Mouse (Mus musculus) heart, postnatal 25 days (tissue): ENCODE data around the gene Cep152. TPM values are rescaled to one million over a fixed set of nuclear protein-coding genes. Genes with fewer than 3 reads are reported as not detected.

Experiments
- DNase-seq: peaks from one replicate; pipeline ENCODE4 v3.0.0; 2022; ENCODE audit warnings: low spot score
- intact Hi-C: fragments of 180-260 bp; cut with DNase I; formaldehyde crosslinking; loops from one replicate; pipeline ENCODE4 v1.15.1; 2025
- total RNA-seq, 2 experiments: library from RNA; stranded (reverse); gene quantifications; 2 replicates each; pipeline ENCODE4 v1.2.3; 2021

The Cep152 gene
- total RNA-seq, 2 experiments from 2014 or later = 1.4 to 1.8 TPM

- intact Hi-C loops = no loop called here
- no peak for DNase-seq
Observed at GRCm38 (mm10) chr2:125637331-125637730, 12.4 kb upstream of the Cep152 start.

DNA sequence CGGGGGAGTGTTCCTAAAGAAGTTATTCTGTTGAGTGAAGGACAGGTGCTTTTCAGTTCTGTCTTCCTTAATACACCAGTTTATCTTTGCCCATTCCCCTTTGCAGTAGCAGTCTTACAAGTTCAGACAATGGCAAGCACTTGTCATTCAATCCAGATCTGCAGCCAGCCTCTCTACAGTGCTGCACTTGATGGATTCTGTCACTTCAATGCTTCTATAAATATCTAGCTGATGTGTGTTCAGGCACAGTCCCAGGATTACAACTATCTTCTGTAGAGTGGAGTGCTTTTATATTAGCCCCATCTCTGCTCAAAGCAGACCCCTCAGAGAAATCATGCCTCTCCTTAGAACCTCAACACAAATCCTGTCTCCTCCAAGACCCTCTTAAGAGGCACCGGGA is 5.1 kb upstream of the Cep152 start:
- no peak for DNase-seq
- intact Hi-C loops = no loop called here

- intact Hi-C loops = no loop called here
Observed at GRCm38 (mm10) chr2:125628487-125628886, 3.6 kb upstream of the Cep152 start.

GRCm38 (mm10) chr2:125626536-125626935 is 1.6 kb upstream of the Cep152 start:
- intact Hi-C loops = no loop called here
- DNase-seq = no peak

More at GRCm38 (mm10) chr2:125628487-125628886, 3.6 kb upstream of the Cep152 start:
- DNase-seq = no peak

GRCm38 (mm10) chr2:125624127-125624685 is 707 bp downstream of the Cep152 start:
- no peak for DNase-seq
- intact Hi-C loops = no loop called here

DNA sequence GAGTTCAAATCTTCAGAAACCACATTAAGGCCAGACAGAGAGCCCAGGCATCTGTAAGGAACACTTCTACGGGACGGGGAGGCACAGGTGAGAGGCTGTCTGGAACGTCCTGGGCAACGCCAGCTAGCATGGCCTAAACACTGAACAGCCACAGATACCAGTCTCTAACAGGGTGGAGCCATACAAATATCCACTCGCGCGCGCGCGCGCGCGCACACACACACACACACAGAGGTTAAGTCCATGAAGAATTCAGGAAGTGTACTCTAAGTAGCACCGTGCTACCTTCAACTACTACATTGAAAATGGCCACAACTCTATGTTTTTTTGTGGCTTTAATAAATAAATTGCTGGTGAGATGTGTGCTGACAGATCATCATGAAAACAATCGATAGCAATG is 1.7 kb downstream of the Cep152 start:
- DNase-seq = no peak
- intact Hi-C loops = no loop called here

- DNase-seq = no peak
- intact Hi-C loops = no loop called here
Observed at GRCm38 (mm10) chr2:125620213-125620907, 4.6 kb downstream of the Cep152 start.

- DNase-seq = no peak
- intact Hi-C loops = no loop called here
Observed at GRCm38 (mm10) chr2:125615858-125616424, 9.0 kb downstream of the Cep152 start.

DNA sequence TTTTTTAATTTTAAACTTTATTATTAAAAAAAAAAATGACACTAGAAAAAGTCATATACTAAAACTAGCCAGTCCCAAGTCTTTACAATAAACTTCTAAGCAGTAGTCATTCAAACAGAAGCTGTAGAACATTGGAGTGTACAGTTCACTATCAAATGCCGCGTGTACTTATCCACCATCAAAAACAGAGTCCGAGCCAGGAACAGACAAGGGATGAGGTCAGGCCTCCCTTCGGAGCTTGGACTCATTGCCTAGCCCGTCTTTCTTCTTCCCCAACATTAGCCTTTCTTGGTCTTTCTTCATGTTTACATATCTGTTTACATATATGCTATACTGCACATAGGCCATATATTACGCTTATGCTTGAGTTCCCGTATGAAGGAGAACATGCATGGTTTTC is 9.5 kb downstream of the Cep152 start:
- no peak for DNase-seq
- intact Hi-C loops = no loop called here

DNA sequence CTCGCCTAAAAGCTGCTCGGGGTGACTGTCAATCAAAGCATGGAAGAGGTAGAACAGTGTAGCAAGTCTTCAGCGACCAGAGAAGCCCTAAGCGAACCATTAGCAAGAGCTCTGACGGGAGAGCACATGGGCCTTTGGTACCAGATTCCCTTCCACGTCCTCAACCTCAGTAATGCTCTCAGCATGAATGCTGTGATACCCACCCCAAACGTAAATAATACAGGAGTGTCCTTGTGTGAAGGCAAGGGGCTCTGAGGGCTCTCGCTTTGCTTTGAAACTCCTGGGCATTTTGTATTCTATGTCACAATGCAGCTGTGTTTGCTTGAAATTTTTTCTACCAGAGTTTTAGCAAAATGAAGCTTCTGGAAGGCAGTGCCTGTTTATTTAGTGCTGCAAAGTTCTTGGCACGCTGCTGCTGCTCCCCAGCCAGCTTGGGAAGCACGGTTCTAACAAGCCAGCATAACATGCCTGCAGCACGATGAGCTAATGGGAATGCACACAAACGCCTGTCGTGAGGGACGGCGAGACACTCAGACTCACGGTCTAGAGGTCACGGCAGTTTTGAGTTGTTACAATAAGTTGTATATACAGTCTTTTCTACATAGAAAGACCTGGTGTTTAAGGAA is 18.6 kb downstream of the Cep152 start:
- DNase-seq = no peak
- intact Hi-C loops = no loop called here

DNA sequence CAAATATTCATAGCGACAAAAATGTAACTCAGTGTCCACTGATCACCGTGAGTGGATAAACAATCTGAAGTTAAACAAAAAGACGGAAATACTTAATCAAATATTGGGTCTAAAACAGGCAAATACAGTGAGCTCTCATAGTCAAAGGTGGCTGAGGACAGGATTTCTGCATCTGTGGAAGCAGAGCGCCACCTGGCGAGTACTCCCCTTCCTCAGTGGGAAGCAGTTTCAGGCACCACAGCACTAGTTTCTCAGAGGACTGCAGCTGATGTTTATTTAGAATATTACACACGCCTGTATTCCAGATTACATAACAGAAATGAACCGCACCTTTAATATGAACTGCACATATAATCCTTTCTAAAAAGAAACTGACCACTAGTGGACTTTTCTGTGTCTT is 20.3 kb downstream of the Cep152 start:
- intact Hi-C loops = loop anchor here (1.0 to 2.0 kb wide), 2 partner anchors 270 to 346 kb away; no protein-coding TSS in a partner anchor
- peak; percentile 44 for DNase-seq

DNA sequence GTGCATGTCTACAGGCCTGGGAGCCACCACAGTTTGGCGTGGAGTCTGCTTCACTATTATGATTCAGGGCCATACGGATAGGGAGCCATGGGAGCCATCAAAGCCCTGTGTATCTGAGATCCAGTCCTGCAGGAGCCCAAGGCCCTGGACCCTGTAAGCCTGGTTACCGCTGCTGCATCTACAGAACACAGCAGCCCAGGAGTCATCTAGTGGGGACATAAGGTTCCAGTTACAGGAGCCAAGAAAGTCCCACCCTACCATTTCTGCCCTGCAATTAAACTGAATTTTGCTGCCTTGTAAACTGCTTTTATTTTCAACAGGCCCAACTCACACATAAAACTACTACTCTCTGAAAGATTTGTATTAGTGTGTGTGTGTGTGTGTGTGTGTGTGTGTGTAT is 21.9 kb downstream of the Cep152 start:
- intact Hi-C loops = no loop called here
- DNase-seq = no peak

DNA sequence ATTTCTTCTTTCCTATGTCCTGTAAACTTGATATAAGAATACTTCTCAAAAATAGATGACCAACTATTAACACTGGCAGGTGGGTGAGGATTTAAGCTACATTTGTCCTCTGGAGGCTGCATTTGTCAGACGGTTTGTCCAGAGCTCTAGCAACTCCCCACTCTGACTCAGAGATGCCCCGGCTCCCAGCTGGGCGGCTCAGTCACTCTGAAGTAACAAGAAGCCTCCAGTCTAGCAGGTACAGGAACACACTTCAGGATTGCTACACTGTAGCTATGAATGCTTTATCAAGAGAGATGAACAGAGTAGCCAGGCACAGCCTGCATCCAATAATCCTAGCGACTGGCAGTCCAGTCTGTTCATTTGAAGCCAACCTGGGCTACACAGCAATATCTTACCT is 26.0 kb downstream of the Cep152 start:
- no peak for DNase-seq
- intact Hi-C loops = loop anchor here (5.0 to 10.0 kb wide), 2 partner anchors 92 to 234 kb away; partner anchors contain the start of genes Fbn1 and Gm9913

DNA sequence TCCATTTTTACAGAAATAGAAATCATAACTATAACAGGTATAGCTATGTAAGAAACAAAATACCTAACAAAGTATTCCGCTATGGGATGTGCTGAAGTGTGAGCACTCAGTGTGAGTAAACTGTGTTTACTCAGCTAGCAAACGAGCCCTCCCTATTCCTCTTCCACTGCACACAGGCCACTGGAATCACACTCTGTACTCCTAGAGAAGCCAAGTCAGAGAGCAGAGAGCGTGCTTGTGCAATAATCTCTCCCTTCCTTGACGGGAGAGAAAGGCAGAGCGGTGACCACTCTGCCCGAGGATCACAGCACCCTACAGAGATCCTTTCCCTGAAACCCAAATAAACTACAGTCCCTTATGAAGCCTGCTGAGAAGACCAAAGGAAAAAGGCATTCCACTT is 26.7 kb downstream of the Cep152 start:
- no peak for DNase-seq
- intact Hi-C loops = loop anchor here (5.0 to 10.0 kb wide), 2 partner anchors 91 to 233 kb away; partner anchors contain the start of genes Fbn1 and Gm9913

GRCm38 (mm10) chr2:125594786-125595185 is 30.1 kb downstream of the Cep152 start:
- intact Hi-C loops = loop anchor here (5.0 to 10.0 kb wide), 2 partner anchors 87 to 230 kb away; partner anchors contain the start of genes Fbn1 and Gm9913
- DNase-seq = no peak

DNA sequence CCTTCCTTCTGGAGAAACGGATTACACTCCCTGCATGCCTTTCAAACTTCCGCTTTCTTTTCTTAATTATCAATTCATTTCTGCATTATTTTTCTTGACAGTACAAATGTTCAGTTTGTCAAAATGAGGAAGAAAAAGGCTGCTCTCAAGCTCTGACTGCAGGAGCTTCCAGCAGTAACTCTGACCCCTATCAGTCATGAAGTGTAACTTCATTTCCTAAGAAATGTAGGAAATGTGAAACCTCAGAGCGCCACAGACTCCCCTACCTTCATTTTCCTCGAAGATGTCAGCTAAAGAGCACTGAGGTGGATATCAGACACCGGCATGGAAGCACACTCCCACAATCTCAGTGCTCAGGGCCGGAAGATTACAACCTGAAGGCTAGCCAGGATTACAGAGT is 30.8 kb downstream of the Cep152 start:
- intact Hi-C loops = loop anchor here (10.0 kb wide), 1 partner anchor 229 kb away; no protein-coding TSS in a partner anchor
- DNase-seq = no peak

DNA sequence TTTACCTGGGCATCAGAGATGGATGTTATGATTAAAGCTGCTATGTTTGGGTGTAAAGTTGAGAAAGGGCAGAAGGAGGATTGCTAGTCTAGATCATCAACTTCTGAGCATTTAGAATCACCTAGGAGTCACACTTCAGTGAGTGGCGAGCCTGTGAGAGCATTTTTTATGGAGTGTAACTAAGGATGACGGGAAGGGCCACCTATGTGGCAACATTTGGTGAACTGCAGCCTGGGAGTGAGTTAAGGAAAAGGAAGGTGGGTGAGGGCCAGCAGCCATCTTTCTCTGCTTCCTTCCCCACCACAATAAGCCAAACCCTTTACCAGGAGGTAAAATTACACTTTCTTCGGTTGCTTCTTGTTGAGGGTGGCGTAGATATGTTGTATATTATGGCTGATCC is 33.0 kb downstream of the Cep152 start:
- intact Hi-C loops = loop anchor here (10.0 kb wide), 1 partner anchor 227 kb away; no protein-coding TSS in a partner anchor

GRCm38 (mm10) chr2:125589287-125589686 is 35.6 kb downstream of the Cep152 start:
- DNase-seq = no peak
- intact Hi-C loops = no loop called here

More for the DNA sequence above, 33.0 kb downstream of the Cep152 start:
- DNase-seq = no peak

DNA sequence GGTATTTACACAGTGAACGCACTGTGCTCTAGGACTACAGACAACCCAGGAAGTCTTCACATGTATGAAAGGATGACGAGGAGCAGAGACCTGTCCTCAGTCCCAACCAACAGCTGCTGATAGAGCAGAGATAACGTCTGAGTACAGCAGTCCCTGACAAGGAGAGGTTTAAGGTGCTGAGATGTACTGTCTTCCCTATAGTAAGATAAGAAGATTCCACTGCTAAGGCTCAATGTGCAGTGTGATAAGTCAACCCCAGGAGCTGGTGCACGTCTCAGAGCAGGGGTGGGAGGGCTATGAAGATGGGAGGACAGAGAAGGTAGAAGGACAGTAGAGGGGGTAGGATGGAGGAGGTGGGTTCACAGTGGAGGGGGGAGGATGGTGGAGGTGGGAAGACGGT is 43.8 kb downstream of the Cep152 start:
- intact Hi-C loops = no loop called here
- DNase-seq = no peak

DNA sequence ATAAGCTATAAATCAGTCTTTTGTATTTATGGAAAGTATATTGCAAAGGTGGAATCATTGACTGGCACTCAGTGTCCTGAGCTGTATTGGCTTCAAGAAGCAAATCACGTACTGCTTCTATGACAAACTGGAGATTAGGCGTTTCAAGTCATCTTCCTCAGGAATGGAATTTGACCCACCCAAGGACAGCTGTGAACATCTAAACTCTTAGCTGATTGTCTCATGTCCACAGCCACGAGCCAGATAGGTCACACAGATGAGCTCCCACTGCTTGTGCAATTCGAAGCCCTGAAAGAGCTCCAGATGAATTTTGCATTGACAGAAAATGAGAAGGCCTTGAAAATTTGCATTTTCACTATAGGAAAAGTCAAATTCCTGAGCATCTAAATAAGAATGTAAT is 47.2 kb downstream of the Cep152 start:
- intact Hi-C loops = no loop called here
- DNase-seq = no peak

GRCm38 (mm10) chr2:125576498-125576897 is 48.4 kb downstream of the Cep152 start:
- intact Hi-C loops = no loop called here
- no peak for DNase-seq
